Mouse (Mus musculus): ENCODE data around the gene Cpxm2.

Cpxm2 gene
- long read RNA-seq, experiment 1, transcript Cpxm2-201 (14 exons, 3,498 nt), result major isoform, 8 of 11 reads
- long read RNA-seq, experiment 1, partial matches to known transcripts, result 2 of 11 reads
- long read RNA-seq, experiment 1, other reads (novel, unspliced or antisense), result 1 of 11 reads
- long read RNA-seq, experiment 2, transcript Cpxm2-201 (14 exons, 3,498 nt), result major isoform, 16 of 24 reads
- long read RNA-seq, experiment 2, partial matches to known transcripts, result 3 of 24 reads
- long read RNA-seq, experiment 2, other reads (novel, unspliced or antisense), result 5 of 24 reads

- intact Hi-C loops (cut with DNase I), result no loop called here
Measured at GRCm38 (mm10) chr7:132154368-132154961, at the start of gene Cpxm2. Gene Cpxm2, minus strand, starts transcription at chr7:132154739.

- intact Hi-C loops (cut with DNase I), result no loop called here
Measured at GRCm38 (mm10) chr7:132204073-132204612, 49.6 kb upstream of the Cpxm2 start.

GRCm38 (mm10) chr7:132199686-132200085, 45.1 kb upstream of the Cpxm2 start:
- intact Hi-C loops (cut with DNase I), result no loop called here

GRCm38 (mm10) chr7:132198806-132199205, 44.3 kb upstream of the Cpxm2 start:
- intact Hi-C loops (cut with DNase I), result no loop called here

- intact Hi-C loops (cut with DNase I), result no loop called here
Measured at GRCm38 (mm10) chr7:132197817-132198475, 43.4 kb upstream of the Cpxm2 start.

- intact Hi-C loops (cut with DNase I), result no loop called here
Measured at GRCm38 (mm10) chr7:132196581-132196980, 42.0 kb upstream of the Cpxm2 start.

GRCm38 (mm10) chr7:132193606-132194005, 39.1 kb upstream of the Cpxm2 start:
- intact Hi-C loops (cut with DNase I), result no loop called here

GRCm38 (mm10) chr7:132187456-132187855, 32.9 kb upstream of the Cpxm2 start:
- intact Hi-C loops (cut with DNase I), result no loop called here

- intact Hi-C loops (cut with DNase I), result no loop called here
Measured at GRCm38 (mm10) chr7:132183892-132184404, 29.4 kb upstream of the Cpxm2 start.

- intact Hi-C loops (cut with DNase I), result no loop called here
Measured at GRCm38 (mm10) chr7:132181586-132182198, 27.2 kb upstream of the Cpxm2 start.

GRCm38 (mm10) chr7:132181042-132181441, 26.5 kb upstream of the Cpxm2 start:
- intact Hi-C loops (cut with DNase I), result no loop called here

GRCm38 (mm10) chr7:132179049-132179448, 24.5 kb upstream of the Cpxm2 start:
- intact Hi-C loops (cut with DNase I), result no loop called here

- intact Hi-C loops (cut with DNase I), result no loop called here
Measured at GRCm38 (mm10) chr7:132174787-132175186, 20.2 kb upstream of the Cpxm2 start.

GRCm38 (mm10) chr7:132174296-132174695, 19.8 kb upstream of the Cpxm2 start:
- intact Hi-C loops (cut with DNase I), result no loop called here

GRCm38 (mm10) chr7:132172220-132172619, 17.7 kb upstream of the Cpxm2 start:
- intact Hi-C loops (cut with DNase I), result no loop called here

GRCm38 (mm10) chr7:132171716-132172115, 17.2 kb upstream of the Cpxm2 start:
- intact Hi-C loops (cut with DNase I), result no loop called here

GRCm38 (mm10) chr7:132169419-132170169, 15.1 kb upstream of the Cpxm2 start:
- intact Hi-C loops (cut with DNase I), result no loop called here

- intact Hi-C loops (cut with DNase I), result no loop called here
Measured at GRCm38 (mm10) chr7:132167239-132167638, 12.7 kb upstream of the Cpxm2 start.

GRCm38 (mm10) chr7:132162254-132162653, 7.7 kb upstream of the Cpxm2 start:
- intact Hi-C loops (cut with DNase I), result no loop called here

- intact Hi-C loops (cut with DNase I), result no loop called here
Measured at GRCm38 (mm10) chr7:132158321-132159025, 3.9 kb upstream of the Cpxm2 start.

All from adrenal gland (tissue).